Mouse (Mus musculus) embryonic facial prominence, embryonic 12.5 days (tissue): ENCODE measurements around the gene Dact3. TPM values are rescaled to one million over a fixed set of nuclear protein-coding genes. Genes with fewer than 3 reads are reported as not detected.

ENCODE experiments used
- ATAC-seq: fragments of 200-750 bp; cut with Nextera tagmentation; 2 replicates; pipeline ENCODE4 v1.8.0; 2017; ENCODE audit not compliant: insufficient number of reproducible peaks, insufficient read depth, low FRiP score, low TSS enrichment
- H3K27ac ChIP-seq: fragments of 300-500 bp; sonication (generic); 2 replicates; pipeline ENCODE4 v1.5.1; 2016; ENCODE audit warnings: mild to moderate bottlenecking
- H3K27me3 ChIP-seq: fragments of 300-500 bp; sonication (generic); 2 replicates; pipeline ENCODE4 v1.6.1; 2016; ENCODE audit warnings: mild to moderate bottlenecking, moderate library complexity
- H3K36me3 ChIP-seq: fragments of 300-500 bp; sonication (generic); 2 replicates; pipeline ENCODE4 v1.6.1; 2016; ENCODE audit warnings: mild to moderate bottlenecking
- H3K4me1 ChIP-seq: fragments of 300-500 bp; sonication (generic); 2 replicates; pipeline ENCODE4 v1.6.1; 2016
- H3K4me2 ChIP-seq: fragments of 300-500 bp; sonication (generic); replicated peaks from 2 replicates; pipeline ENCODE4 v1.6.1; 2016; ENCODE audit warnings: mild to moderate bottlenecking, moderate library complexity
- H3K4me3 ChIP-seq: fragments of 300-500 bp; sonication (generic); 2 replicates; pipeline ENCODE4 v1.5.1; 2016; ENCODE audit warnings: mild to moderate bottlenecking
- H3K9ac ChIP-seq: fragments of 300-500 bp; sonication (generic); 2 replicates; pipeline ENCODE4 v1.6.1; 2016; ENCODE audit warnings: mild to moderate bottlenecking, moderate library complexity
- H3K9me3 ChIP-seq: fragments of 300-500 bp; sonication (generic); 2 replicates; pipeline ENCODE4 v1.6.1; 2016; ENCODE audit warnings: mild to moderate bottlenecking, moderate library complexity
- WGBS: fragments of 180-500 bp; shearing (Covaris S2); methylation state at CpG from one replicate; pipeline ENCODE4 v1.1.7; 2016; 5-methylcytosine and 5-hydroxymethylcytosine counted together
- polyA plus RNA-seq: library from polyadenylated mRNA; unstranded; fragments of >200 nt; fragmentation: Nextera tagmentation; extraction: Ambion mirVana; gene quantifications from 2 replicates; pipeline ENCODE4 v1.2.1, GENCODE M21; 2016

Dact3 gene
- polyA plus RNA-seq, 1 experiment from 2014 or later = 13.4 TPM

DNA sequence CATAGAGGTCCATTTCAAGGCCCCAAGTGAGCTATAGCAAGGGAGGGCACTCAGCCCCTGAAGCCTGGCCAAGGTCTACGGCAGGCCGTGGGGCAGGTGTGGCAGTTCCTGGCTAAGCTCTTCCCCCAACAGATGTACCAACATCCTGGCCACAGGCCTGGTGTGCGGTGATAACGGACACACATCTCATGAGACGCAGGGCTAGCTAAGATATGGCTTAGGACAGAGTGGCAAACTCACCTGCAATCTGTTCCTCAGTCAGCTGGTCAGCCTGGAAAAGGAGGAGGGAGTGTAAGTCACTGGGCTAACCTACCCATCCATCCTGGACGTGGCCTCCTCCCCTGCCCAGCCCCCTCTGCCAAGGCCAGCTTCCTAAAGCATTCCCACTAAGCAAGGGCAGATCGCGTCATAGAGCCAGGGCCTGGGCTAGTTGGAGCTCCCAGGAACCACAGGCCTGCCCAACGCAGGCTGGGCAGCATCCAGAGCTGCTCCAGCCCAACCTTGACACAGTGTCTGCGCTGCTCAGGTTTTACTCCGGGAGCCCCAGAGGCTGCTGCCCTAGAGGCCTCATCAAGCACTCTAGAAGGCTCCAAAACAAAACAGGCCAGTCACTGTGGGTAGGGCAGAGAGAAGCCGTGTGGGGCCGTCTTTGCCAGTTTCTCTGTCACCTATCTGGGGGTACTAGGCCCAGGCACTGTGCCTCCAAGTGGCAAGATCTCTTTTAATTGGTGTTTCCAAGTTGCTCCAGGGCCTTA, 44.5 kb downstream of the Dact3 start:
- 0 out of 2 replicates have a peak overlapping the region, but pooled peaks have one; percentile 3 for H3K4me3 ChIP-seq
- no peaks in the 10 kb centered on the region for H3K27me3 ChIP-seq
- H3K9ac ChIP-seq = peak overlapping the region; percentile 10
- H3K9me3 ChIP-seq = no peaks in the 10 kb centered on the region
- WGBS = 78% methylated on average over 13 of the region's 13 CpGs
- H3K4me2 ChIP-seq = peak overlapping the region; percentile 33
- H3K27ac ChIP-seq = 0 out of 2 replicates have a peak overlapping the region, but pooled peaks have one; percentile 46
- no peak for ATAC-seq
- H3K4me1 ChIP-seq = peaks cover 47% of the 10 kb centered on the region
- H3K36me3 ChIP-seq = peaks cover 49% of the 10 kb centered on the region

- Histone ChIP-seq H3K4me2 (peak overlapping the region; percentile 33), H3K9me3 (no peaks in the 10 kb centered on the region), H3K36me3 (peaks cover 43% of the 10 kb centered on the region), H3K4me3 (0 out of 2 replicates have a peak overlapping the region, but pooled peaks have one; percentile 3), H3K4me1 (peaks cover 47% of the 10 kb centered on the region), H3K27me3 (no peaks in the 10 kb centered on the region), H3K9ac (peak overlapping the region; percentile 10), H3K27ac (0 out of 2 replicates have a peak overlapping the region, but pooled peaks have one; percentile 46)
- WGBS = 70% methylated on average over 7 of the region's 7 CpGs
- no peak for ATAC-seq
These were observed 45.0 kb downstream of the Dact3 start for GRCm38 (mm10) chr7:16920150-16920579.

- peak overlapping the region; percentile 96 for H3K4me3 ChIP-seq
- peak overlapping the region; percentile 97 for H3K9ac ChIP-seq
- peak overlapping the region; percentile 88 for H3K4me2 ChIP-seq
- H3K4me1 ChIP-seq = peaks cover 47% of the 10 kb centered on the region
- 30% methylated on average over 21 of the region's 21 CpGs for WGBS
- peaks cover 35% of the 10 kb centered on the region for H3K36me3 ChIP-seq
- ATAC-seq = peak; percentile 1; the same call in 1 of the 2 replicates
- no peaks in the 10 kb centered on the region for H3K27me3 ChIP-seq
- no peaks in the 10 kb centered on the region for H3K9me3 ChIP-seq
- peak overlapping the region; percentile 97 for H3K27ac ChIP-seq
These were observed 46.0 kb downstream of the Dact3 start for GRCm38 (mm10) chr7:16920818-16921791.

DNA sequence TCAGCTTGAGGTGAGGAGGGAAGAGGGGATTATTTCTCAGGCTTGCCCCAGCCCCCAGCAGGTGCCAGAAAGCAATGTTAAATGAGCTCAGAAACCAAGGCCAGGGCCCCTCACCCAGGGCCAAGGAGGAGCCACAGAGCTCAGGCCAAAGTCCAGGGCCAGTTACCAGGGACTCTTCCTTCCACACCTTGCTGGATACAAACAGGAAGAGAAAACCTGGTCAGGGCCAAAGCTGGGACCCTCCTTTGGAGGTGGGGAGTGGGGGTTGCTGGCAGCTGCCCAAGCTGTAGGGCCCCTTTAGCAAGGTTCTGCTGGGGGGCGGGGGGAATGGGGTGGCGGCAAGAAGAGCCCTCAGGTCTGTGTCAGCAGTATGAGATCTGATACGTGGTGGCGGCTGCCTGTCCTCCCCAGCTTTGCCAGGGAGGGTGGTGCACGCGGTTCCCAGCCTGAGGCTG, 46.8 kb downstream of the Dact3 start:
- Histone ChIP-seq H3K9me3 (no peaks in the 10 kb centered on the region), H3K4me2 (peak overlapping the region; percentile 88), H3K27ac (peak overlapping the region; percentile 97), H3K36me3 (peaks cover 27% of the 10 kb centered on the region), H3K9ac (peak overlapping the region; percentile 97), H3K4me1 (peaks cover 47% of the 10 kb centered on the region), H3K27me3 (no peaks in the 10 kb centered on the region), H3K4me3 (peak overlapping the region; percentile 96)
- no peak for ATAC-seq
- whole genome bisulfite sequencing = 33% methylated on average over 6 of the region's 6 CpGs

GRCm38 (mm10) chr7:16922360-16922973, 47.4 kb downstream of the Dact3 start:
- Histone ChIP-seq H3K4me1 (peaks cover 47% of the 10 kb centered on the region), H3K4me3 (peak overlapping the region; percentile 96), H3K27ac (peak overlapping the region; percentile 97)

DNA sequence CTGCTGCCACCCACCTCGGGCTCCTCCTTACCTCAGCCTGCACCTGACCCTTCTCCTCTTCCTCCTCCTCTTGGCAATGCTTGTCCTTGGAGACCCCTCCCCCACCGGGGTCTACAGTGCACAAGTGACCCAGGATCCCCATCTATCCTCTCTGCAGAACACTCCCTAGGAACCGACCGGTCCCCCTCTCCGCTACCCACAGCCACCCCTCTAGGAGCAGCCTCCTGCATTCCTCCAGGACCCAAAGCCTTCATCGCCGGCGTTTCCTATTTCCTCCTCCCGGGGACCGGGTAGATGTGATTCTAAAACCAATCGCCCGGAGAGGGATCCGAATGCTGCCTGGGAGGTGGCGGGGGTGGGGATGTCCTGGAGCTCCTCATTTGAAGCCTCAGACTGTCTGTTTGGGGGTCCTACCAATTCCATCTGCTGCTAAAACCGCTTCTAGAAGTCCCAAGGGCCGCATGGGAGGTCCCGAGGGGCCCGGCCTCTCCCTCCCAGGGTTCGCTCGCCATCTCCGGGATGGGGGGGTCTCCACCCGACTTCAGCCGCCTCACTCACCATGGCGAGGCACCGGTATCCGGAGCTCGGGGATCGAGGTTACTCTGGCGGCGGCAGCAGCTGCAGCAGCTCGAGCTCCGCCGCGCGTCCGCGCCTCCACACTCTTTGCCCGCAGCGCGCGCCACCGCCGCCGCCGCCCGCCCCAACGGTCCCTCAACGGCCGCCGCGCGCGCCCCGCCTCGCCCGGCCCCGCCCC, 48.3 kb downstream of the Dact3 start:
- no peaks in the 10 kb centered on the region for H3K9me3 ChIP-seq
- H3K4me3 ChIP-seq = peak overlapping the region; percentile 96
- H3K36me3 ChIP-seq = peaks cover 11% of the 10 kb centered on the region
- H3K27me3 ChIP-seq = no peaks in the 10 kb centered on the region
- ATAC-seq = no peak
- H3K4me1 ChIP-seq = peaks cover 45% of the 10 kb centered on the region
- under 1% methylated on average over 57 of the region's 57 CpGs for WGBS
- peak overlapping the region; percentile 97 for H3K9ac ChIP-seq
- H3K27ac ChIP-seq = peak overlapping the region; percentile 97
- peak overlapping the region; percentile 88 for H3K4me2 ChIP-seq

More at GRCm38 (mm10) chr7:16922360-16922973, 47.4 kb downstream of the Dact3 start:
- 47% methylated on average over 10 of the region's 10 CpGs for WGBS
- Histone ChIP-seq H3K27me3 (no peaks in the 10 kb centered on the region), H3K9me3 (no peaks in the 10 kb centered on the region), H3K9ac (peak overlapping the region; percentile 97), H3K4me2 (peak overlapping the region; percentile 88), H3K36me3 (peaks cover 21% of the 10 kb centered on the region)
- no peak for ATAC-seq

- Histone ChIP-seq H3K27me3 (no peaks in the 10 kb centered on the region), H3K9ac (peak within 1 kb of the TSS; percentile 97), H3K4me2 (peak within 1 kb of the TSS; percentile 88), H3K27ac (peak within 1 kb of the TSS; percentile 97), H3K4me3 (peak within 1 kb of the TSS; percentile 96), H3K4me1 (peaks cover 38% of the 10 kb centered on the region), H3K9me3 (no peaks in the 10 kb centered on the region), H3K36me3 (peaks cover 4% of the 10 kb centered on the region)
- whole genome bisulfite sequencing = 2% methylated on average over 64 of the region's 64 CpGs
- peak; percentile 87 for ATAC-seq
These were observed 49.1 kb downstream of the Dact3 start, which contains the start of gene Calm3 for GRCm38 (mm10) chr7:16924037-16924834. Gene Calm3, minus strand, starts transcription at chr7:16924114.

DNA sequence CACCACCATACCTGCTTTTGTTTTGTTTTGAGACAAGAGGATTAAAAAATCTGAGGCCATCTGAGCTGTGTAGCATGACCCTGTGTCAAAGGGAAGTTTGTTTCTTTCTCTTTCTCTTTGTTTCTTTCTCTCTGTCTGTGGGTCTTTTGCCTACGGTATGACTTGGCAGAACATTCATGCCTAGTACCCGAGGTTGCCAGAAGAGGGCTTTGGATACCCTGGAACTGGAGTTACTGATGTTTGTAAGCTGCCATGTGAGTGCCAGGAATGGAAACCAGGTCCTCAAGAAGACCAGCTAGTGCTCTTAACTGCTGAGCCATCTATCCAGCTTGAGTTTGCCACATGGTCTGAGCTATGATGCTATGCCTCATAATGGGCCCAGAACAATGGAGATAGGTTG, 53.2 kb downstream of the Dact3 start:
- no peak for ATAC-seq
- Histone ChIP-seq H3K9ac (no peak overlapping the region), H3K27me3 (no peaks in the 10 kb centered on the region), H3K4me3 (no peak overlapping the region), H3K27ac (no peak overlapping the region), H3K4me1 (no peaks in the 10 kb centered on the region), H3K36me3 (no peaks in the 10 kb centered on the region), H3K4me2 (no peak overlapping the region), H3K9me3 (no peaks in the 10 kb centered on the region)
- WGBS = 53% methylated on average over 2 of the region's 2 CpGs

GRCm38 (mm10) chr7:16930850-16931249, 55.7 kb downstream of the Dact3 start:
- no peaks in the 10 kb centered on the region for H3K4me1 ChIP-seq
- no peaks in the 10 kb centered on the region for H3K27me3 ChIP-seq
- H3K4me2 ChIP-seq = no peak overlapping the region
- no peak overlapping the region for H3K4me3 ChIP-seq
- H3K9me3 ChIP-seq = no peaks in the 10 kb centered on the region
- H3K27ac ChIP-seq = no peak overlapping the region
- no peak for ATAC-seq
- H3K36me3 ChIP-seq = no peaks in the 10 kb centered on the region
- no peak overlapping the region for H3K9ac ChIP-seq
- 5% methylated on average over 1 of the region's 1 CpGs for WGBS
